Mouse (Mus musculus) limb, embryonic 15.5 days (tissue): ENCODE measurements around the gene Ube3b. TPM values are rescaled to one million over a fixed set of nuclear protein-coding genes. Genes with fewer than 3 reads are reported as not detected.
A peak's percentile ranks its signal among the peaks of the same experiment; 100 is the strongest.

ENCODE experiments used
- ATAC-seq: fragments of 200-750 bp; cut with Nextera tagmentation; 2 replicates; pipeline ENCODE4 v1.8.0; 2017; ENCODE audit warnings: low read depth, moderate TSS enrichment; ENCODE audit not compliant: insufficient number of reproducible peaks, low FRiP score, low TSS enrichment
- H3K27ac ChIP-seq: fragments of 300-500 bp; sonication (generic); 2 replicates; pipeline ENCODE4 v1.5.1; 2015; ENCODE audit warnings: moderate library complexity, mild to moderate bottlenecking, inconsistent platforms
- H3K27me3 ChIP-seq: fragments of 300-500 bp; sonication (generic); 2 replicates; pipeline ENCODE4 v1.6.1; 2015; ENCODE audit warnings: inconsistent platforms
- H3K36me3 ChIP-seq: fragments of 300-500 bp; sonication (generic); 2 replicates; pipeline ENCODE4 v1.6.1; 2015; ENCODE audit warnings: inconsistent platforms
- H3K4me1 ChIP-seq: fragments of 300-500 bp; sonication (generic); 2 replicates; pipeline ENCODE4 v1.6.1; 2015; ENCODE audit warnings: inconsistent platforms
- H3K4me2 ChIP-seq: fragments of 300-500 bp; sonication (generic); 2 replicates; pipeline ENCODE4 v1.6.1; 2015; ENCODE audit warnings: mild to moderate bottlenecking, inconsistent platforms
- H3K4me3 ChIP-seq: fragments of 300-500 bp; sonication (generic); 2 replicates; pipeline ENCODE4 v1.5.1; 2015; ENCODE audit warnings: mild to moderate bottlenecking, inconsistent platforms
- H3K9ac ChIP-seq: fragments of 300-500 bp; sonication (generic); 2 replicates; pipeline ENCODE4 v1.6.1; 2015; ENCODE audit warnings: inconsistent platforms
- H3K9me3 ChIP-seq: fragments of 300-500 bp; sonication (generic); 2 replicates; pipeline ENCODE4 v1.6.1; 2016; ENCODE audit warnings: inconsistent platforms
- WGBS: fragments of 180-500 bp; shearing (Covaris S2); methylation state at CpG from one replicate; pipeline ENCODE4 v1.1.7; 2015; 5-methylcytosine and 5-hydroxymethylcytosine counted together
- polyA plus RNA-seq: library from polyadenylated mRNA; unstranded; fragments of >200 nt; fragmentation: Nextera tagmentation; extraction: Ambion mirVana; gene quantifications from 2 replicates; pipeline ENCODE4 v1.2.1, GENCODE M21; 2015

Ube3b gene
- polyA plus RNA-seq, 1 experiment from 2014 or later = 41.9 TPM

DNA sequence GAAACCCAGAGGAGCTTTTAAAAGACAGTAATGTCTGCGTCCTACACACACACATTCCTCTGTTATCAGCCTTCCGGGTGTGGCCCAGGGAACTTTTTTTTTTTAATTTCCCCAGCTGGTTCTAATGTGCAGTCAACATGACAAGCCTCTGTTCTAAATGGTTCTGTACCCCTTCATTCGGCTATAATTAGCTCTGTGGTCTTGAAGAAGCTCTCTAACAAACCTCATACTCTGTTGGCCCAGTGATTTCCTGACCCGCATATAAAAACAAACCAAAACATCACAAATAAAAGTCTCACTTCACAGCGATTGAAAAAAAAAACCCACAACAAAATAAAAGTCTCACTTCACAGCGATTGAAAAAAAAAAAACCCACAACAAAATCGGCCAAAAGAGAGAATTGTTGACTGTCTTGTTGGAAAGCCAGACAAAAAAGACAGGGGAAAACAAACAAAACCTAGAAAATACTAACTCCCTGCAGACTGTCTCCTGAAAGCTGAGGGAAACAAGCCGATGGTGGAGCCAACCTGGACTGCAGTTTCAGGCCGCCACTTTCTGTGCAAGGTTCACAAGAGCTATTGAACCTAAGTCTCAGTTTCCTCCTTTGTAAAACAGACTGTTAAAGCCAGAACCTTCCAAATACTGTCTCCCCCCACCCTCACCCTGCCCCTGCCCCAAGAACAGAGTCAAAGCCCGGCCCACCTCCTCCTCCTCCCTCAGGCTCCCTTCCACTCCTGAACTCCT lies 2.1 kb upstream of the Ube3b start:
- peak overlapping the region; percentile 90 for H3K4me3 ChIP-seq
- H3K36me3 ChIP-seq = peaks cover 27% of the 10 kb centered on the region
- H3K4me1 ChIP-seq = peaks cover 67% of the 10 kb centered on the region
- H3K9me3 ChIP-seq = no peaks in the 10 kb centered on the region
- H3K4me2 ChIP-seq = peak overlapping the region; percentile 80
- H3K27ac ChIP-seq = peak overlapping the region; percentile 62
- H3K27me3 ChIP-seq = no peaks in the 10 kb centered on the region
- 0 out of 2 replicates have a peak overlapping the region, but pooled peaks have one; percentile 17 for H3K9ac ChIP-seq
- ATAC-seq = no peak
- WGBS = 50% methylated on average over 10 of the region's 10 CpGs

DNA sequence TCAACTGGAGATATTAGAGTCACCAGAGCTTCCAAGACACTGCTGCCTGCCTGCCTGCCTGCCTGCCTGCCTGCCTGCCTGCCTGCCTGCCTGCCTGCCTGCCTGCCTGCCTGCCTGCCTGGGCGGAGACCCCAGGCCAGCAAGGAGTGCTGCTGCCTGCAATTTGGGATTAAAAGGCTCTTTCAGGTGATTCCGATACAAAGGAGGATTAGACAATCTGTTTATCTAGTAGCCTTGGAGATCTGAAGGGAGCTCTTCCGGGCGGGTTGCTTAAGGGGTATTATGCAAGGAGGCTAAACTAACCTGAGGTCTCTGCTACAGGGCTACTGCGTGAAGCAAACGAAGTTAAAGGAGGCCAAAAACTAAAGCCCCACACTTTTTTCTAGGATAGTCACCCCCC lies 1.5 kb upstream of the Ube3b start:
- no peaks in the 10 kb centered on the region for H3K9me3 ChIP-seq
- 0 out of 2 replicates have a peak overlapping the region, but pooled peaks have one; percentile 17 for H3K9ac ChIP-seq
- H3K4me1 ChIP-seq = peaks cover 62% of the 10 kb centered on the region
- H3K4me2 ChIP-seq = peak overlapping the region; percentile 80
- ATAC-seq = no peak
- H3K4me3 ChIP-seq = peak overlapping the region; percentile 90
- H3K27me3 ChIP-seq = no peaks in the 10 kb centered on the region
- peak overlapping the region; percentile 62 for H3K27ac ChIP-seq
- 35% methylated on average over 6 of the region's 6 CpGs for WGBS
- peaks cover 21% of the 10 kb centered on the region for H3K36me3 ChIP-seq

DNA sequence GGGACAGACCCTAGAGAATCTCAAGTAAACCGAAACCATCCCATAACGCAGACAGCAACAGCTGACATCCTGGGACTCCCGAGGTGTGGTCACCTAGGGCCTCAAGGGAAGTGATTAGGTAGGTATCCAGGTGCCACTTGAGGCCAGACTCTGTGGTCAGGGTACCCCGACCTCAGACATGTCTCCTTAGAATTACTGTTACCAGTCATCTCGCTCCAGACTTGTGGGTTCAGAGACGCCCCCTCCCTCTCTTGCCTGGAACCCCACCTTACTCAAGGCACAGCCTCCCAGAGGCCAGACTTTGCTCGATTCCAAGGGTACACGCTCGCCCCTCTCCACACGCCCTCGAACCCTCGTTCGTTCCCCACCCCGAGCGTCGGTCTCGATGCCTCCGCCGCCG lies 644 bp upstream of the Ube3b start:
- peaks cover 53% of the 10 kb centered on the region for H3K4me1 ChIP-seq

DNA sequence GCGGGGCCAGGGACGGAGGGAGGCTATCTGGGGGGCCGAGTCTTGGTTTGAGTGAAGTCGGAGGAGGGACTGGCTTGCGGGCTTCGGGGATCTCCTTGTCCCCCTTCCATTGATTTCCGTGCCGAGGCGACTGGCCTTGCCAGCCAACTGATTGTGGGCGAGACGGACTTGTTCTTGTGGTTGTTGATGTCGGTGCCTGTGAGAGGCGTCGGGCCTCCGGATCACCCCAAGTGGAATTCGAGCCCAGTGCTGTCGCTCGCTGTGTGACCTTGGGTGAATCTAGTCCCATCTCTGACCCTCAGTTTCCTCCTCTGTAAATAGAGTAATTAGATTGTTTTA lies 575 bp downstream of the Ube3b start:
- no peaks in the 10 kb centered on the region for H3K9me3 ChIP-seq
- H3K27ac ChIP-seq = peak overlapping the region; percentile 92
- WGBS = under 1% methylated on average over 17 of the region's 18 CpGs
- H3K4me2 ChIP-seq = peak overlapping the region; percentile 80
- peaks cover 23% of the 10 kb centered on the region for H3K36me3 ChIP-seq
- peak overlapping the region; percentile 90 for H3K4me3 ChIP-seq
- H3K4me1 ChIP-seq = peaks cover 48% of the 10 kb centered on the region
- H3K9ac ChIP-seq = peak overlapping the region; percentile 95
- ATAC-seq = no peak
- H3K27me3 ChIP-seq = no peaks in the 10 kb centered on the region

More for the DNA sequence above, 644 bp upstream of the Ube3b start:
- Histone ChIP-seq H3K4me2 (peak overlapping the region; percentile 80), H3K9me3 (no peaks in the 10 kb centered on the region), H3K27ac (peak overlapping the region; percentile 92), H3K36me3 (peaks cover 20% of the 10 kb centered on the region), H3K4me3 (peak overlapping the region; percentile 90), H3K27me3 (no peaks in the 10 kb centered on the region), H3K9ac (peak overlapping the region; percentile 95)
- peak; percentile 28; the same call in 1 of the 2 replicates for ATAC-seq
- WGBS = 1% methylated on average over 20 of the region's 20 CpGs

DNA sequence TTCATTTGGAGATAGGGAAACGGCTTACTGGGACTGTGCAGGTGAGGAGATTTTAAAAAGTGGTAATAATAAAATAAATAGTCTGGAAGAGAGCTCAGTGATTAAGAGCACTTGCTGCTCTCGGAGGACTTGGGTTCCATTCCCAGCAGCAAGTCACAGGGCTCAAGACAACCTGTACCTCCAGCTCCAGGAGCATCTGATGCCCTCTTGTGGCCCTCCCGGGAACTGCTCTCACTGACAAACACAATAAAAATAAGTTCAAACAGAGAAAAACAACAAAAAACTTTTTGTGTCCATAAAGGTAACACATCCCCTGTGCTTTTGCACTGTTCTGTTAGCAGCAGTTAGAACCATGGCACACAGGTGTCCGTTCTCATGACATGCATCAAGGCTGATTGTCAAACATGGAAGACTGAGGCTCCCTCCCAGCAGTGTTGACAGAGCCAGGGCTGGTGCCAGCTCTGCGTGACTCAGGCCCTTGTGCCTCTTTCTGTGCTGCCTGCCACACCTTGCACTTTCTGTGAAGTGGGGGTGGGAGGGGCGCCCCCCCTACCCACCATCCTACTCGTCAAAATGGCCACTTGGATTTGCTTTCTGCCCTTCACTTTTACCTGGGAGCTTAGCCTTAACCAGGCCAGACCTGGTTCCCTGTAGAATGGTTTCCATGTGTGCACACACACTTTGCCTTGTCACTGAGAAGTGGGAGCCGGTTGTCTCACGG lies 2.9 kb downstream of the Ube3b start:
- Histone ChIP-seq H3K4me1 (peaks cover 27% of the 10 kb centered on the region), H3K9me3 (no peaks in the 10 kb centered on the region), H3K36me3 (peaks cover 41% of the 10 kb centered on the region), H3K4me3 (no peak overlapping the region), H3K27me3 (no peaks in the 10 kb centered on the region), H3K9ac (no peak overlapping the region), H3K27ac (no peak overlapping the region), H3K4me2 (no peak overlapping the region)
- 78% methylated on average over 9 of the region's 9 CpGs for WGBS
- no peak for ATAC-seq

DNA sequence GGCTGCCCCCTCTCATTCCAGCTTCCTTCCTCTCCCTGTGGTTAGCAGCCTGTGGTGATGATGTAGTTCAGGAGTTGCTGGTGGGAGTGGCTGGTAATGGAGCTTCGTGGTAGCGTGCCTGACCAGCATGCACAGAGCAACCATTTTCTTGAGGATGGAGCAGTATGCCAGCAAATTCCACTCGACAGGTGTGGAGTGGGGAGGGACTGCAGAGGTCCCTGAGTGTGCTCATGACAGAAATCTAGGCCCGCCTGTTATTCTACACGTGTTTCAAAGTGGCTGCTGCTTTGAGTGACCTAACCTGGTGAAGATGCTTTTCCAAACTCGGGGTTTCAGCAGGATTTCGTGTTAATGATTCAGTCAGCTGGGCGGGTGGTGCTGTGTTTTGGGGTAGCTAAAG lies 4.0 kb downstream of the Ube3b start:
- no peaks in the 10 kb centered on the region for H3K27me3 ChIP-seq
- no peak overlapping the region for H3K4me3 ChIP-seq
- no peak for ATAC-seq
- no peak overlapping the region for H3K4me2 ChIP-seq
- no peaks in the 10 kb centered on the region for H3K9me3 ChIP-seq
- H3K9ac ChIP-seq = no peak overlapping the region
- 90% methylated on average over 8 of the region's 8 CpGs for WGBS
- H3K4me1 ChIP-seq = peaks cover 17% of the 10 kb centered on the region
- no peak overlapping the region for H3K27ac ChIP-seq
- peaks cover 52% of the 10 kb centered on the region for H3K36me3 ChIP-seq

DNA sequence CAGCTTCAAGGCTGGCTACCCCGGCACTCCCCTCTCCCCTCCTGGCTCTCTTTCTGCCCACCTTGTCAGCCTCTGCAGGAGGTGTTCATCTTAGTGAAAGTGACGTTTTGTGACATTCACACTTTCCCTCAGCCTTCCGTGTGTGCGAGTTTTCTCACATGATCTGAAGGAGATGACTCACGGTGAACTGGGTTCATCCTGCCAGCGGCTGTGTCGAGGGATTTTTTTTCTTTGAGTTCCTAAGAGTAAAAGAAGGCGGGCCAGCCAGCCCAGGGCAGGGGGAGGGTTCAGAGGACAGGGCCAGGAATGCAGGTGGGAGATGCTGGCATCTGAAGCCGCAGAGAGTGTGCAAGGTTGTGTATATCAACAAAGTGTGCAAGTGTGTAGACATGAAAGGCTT lies 12.8 kb downstream of the Ube3b start:
- H3K4me1 ChIP-seq = no peaks in the 10 kb centered on the region
- H3K36me3 ChIP-seq = peaks cover 94% of the 10 kb centered on the region
- no peaks in the 10 kb centered on the region for H3K27me3 ChIP-seq
- H3K9me3 ChIP-seq = no peaks in the 10 kb centered on the region
- no peak overlapping the region for H3K4me2 ChIP-seq
- no peak for ATAC-seq
- WGBS = 74% methylated on average over 9 of the region's 9 CpGs
- H3K27ac ChIP-seq = no peak overlapping the region
- no peak overlapping the region for H3K4me3 ChIP-seq
- H3K9ac ChIP-seq = no peak overlapping the region

DNA sequence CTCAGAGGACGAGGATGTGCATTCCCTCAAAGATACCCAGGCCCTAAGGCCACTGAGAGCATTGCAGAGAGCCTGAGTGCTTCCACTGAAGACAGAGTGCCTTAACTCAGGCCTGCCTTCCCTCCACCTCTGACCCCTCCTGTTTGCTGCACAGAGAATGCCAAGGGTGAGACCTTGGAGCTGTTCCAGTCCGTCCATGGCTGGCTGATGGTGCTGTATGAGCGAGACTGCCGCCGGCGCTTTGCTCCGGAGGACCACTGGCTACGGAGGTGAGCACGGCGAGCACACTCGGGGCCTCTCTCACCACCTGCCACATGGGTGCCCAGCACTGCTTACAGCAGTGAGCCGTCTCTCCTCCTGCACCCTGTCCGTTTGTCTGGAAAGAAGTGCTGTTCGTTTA lies 26.2 kb downstream of the Ube3b start:
- H3K9me3 ChIP-seq = no peaks in the 10 kb centered on the region
- no peaks in the 10 kb centered on the region for H3K27me3 ChIP-seq
- WGBS = 79% methylated on average over 14 of the region's 14 CpGs
- no peak overlapping the region for H3K4me2 ChIP-seq
- H3K4me1 ChIP-seq = 0 out of 2 replicates have a peak, but pooled peaks cover 3% of the 10 kb centered on the region
- no peak for ATAC-seq
- H3K4me3 ChIP-seq = no peak overlapping the region
- H3K9ac ChIP-seq = no peak overlapping the region
- H3K36me3 ChIP-seq = peaks cover 100% of the 10 kb centered on the region
- no peak overlapping the region for H3K27ac ChIP-seq

DNA sequence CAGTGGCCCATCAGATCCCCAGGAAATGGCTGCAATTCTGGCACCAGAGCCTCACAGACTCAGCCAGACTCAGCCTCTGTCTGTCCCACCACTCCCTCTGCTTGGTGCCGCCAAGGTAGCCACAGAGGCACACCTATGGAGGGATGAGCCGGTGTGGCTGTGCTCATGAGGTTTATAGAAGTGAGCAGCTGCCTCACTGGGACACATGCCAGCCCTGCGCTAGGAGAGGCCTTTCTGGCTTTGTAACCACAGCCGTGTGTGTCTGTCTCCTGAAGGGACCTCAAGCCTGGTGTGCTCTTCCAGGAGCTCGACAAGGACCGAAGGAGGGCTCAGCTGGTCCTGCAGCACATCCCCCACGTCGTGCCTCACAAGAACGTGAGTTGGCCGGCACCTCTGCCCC lies 26.9 kb downstream of the Ube3b start:
- no peaks in the 10 kb centered on the region for H3K9me3 ChIP-seq
- 0 out of 2 replicates have a peak, but pooled peaks cover 3% of the 10 kb centered on the region for H3K4me1 ChIP-seq
- no peak overlapping the region for H3K9ac ChIP-seq
- no peak for ATAC-seq
- peaks cover 100% of the 10 kb centered on the region for H3K36me3 ChIP-seq
- H3K4me3 ChIP-seq = no peak overlapping the region
- no peak overlapping the region for H3K27ac ChIP-seq
- H3K4me2 ChIP-seq = no peak overlapping the region
- 77% methylated on average over 10 of the region's 10 CpGs for WGBS
- no peaks in the 10 kb centered on the region for H3K27me3 ChIP-seq

DNA sequence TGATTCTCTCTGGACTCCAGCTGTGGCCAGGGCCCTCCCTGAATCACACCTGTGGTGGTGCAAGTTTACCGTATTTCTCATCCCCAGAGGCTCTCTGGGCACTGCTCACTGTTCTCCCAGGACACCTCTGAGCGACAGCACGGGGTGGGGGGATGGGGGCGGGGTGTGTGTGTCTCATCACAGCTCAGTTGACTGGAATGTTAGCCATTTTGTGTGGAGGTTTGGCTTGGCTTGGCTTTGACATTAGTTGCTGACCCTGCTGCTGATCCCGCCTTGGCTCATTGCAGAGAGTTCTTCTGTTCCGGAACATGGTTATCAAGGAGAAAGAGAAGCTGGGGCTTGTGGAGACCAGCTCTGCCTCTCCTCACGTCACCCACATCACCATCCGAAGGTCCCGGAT lies 27.4 kb downstream of the Ube3b start:
- H3K4me2 ChIP-seq = no peak overlapping the region
- H3K9me3 ChIP-seq = no peaks in the 10 kb centered on the region
- 0 out of 2 replicates have a peak, but pooled peaks cover 3% of the 10 kb centered on the region for H3K4me1 ChIP-seq
- 83% methylated on average over 9 of the region's 9 CpGs for WGBS
- no peak overlapping the region for H3K9ac ChIP-seq
- no peak for ATAC-seq
- H3K27ac ChIP-seq = no peak overlapping the region
- H3K36me3 ChIP-seq = peaks cover 100% of the 10 kb centered on the region
- no peak overlapping the region for H3K4me3 ChIP-seq
- no peaks in the 10 kb centered on the region for H3K27me3 ChIP-seq

DNA sequence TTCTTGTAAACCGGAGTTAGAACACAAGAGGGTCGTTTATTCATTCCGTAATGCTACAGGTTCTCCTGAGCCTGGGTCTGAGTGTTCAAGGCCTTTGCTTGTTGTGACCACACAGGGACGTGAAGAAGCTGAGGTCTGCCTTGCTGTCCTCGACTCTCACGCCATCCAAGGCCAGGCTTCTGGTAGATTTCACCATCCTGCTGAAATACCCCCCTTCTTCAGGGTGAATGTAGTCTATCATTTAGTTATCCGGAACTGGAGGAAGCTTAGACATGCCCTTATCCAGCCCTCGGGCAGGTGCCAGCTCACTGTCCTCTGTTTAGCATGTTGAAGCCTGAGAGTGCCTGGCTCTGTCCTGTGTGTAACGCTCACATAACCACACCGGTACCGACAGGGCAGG lies 28.4 kb downstream of the Ube3b start:
- Histone ChIP-seq H3K9me3 (no peaks in the 10 kb centered on the region), H3K4me1 (0 out of 2 replicates have a peak, but pooled peaks cover 3% of the 10 kb centered on the region), H3K4me2 (no peak overlapping the region), H3K4me3 (no peak overlapping the region), H3K27me3 (no peaks in the 10 kb centered on the region), H3K36me3 (peaks cover 100% of the 10 kb centered on the region), H3K27ac (no peak overlapping the region), H3K9ac (no peak overlapping the region)
- no peak for ATAC-seq
- 85% methylated on average over 11 of the region's 11 CpGs for WGBS

DNA sequence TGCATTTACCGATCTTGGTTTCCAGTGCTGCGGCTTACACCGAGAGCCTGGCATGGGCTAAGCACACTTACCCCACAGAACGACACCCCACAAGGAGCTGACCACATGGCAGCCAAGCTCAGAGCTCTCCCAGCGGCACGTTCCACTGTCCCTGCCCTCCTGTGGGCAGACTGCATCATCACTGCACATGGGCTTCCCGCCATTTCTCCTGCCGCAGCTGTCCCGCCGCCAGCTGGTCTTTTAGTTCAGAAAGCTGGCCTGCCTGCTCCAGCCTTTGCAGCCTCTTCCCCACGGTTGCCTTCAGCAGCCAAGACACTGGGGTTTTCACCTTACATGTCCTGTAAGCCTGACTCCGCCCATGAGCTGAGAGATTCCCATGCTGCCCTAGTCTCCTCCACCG lies 30.0 kb downstream of the Ube3b start:
- ATAC-seq = no peak
- Histone ChIP-seq H3K27ac (no peak overlapping the region), H3K4me1 (0 out of 2 replicates have a peak, but pooled peaks cover 3% of the 10 kb centered on the region), H3K9me3 (no peaks in the 10 kb centered on the region), H3K27me3 (no peaks in the 10 kb centered on the region), H3K4me2 (no peak overlapping the region), H3K4me3 (no peak overlapping the region), H3K9ac (no peak overlapping the region), H3K36me3 (peaks cover 100% of the 10 kb centered on the region)
- 87% methylated on average over 13 of the region's 13 CpGs for WGBS
